Mouse (Mus musculus) cerebellum, adult 2 months (tissue): ENCODE measurements around the gene Slc35g2. TPM values are rescaled to one million over a fixed set of nuclear protein-coding genes. Genes with fewer than 3 reads are reported as not detected.

Experiments
- DNase-seq, 2 experiments: peaks; one replicate each; pipeline ENCODE4 v3.0.0; 2021
- H3K27ac ChIP-seq: fragments of 200-500 bp; 2 replicates; pipeline ENCODE4 v1.5.1; 2012; ENCODE audit warnings: low read length, control low read depth, inconsistent platforms; ENCODE audit not compliant: insufficient read depth
- H3K27me3 ChIP-seq: fragments of 200-500 bp; 2 replicates; pipeline ENCODE4 v1.6.1; 2012; ENCODE audit warnings: inconsistent platforms, mild to moderate bottlenecking, low read length, moderate library complexity; ENCODE audit not compliant: control insufficient read depth, insufficient read depth
- H3K4me1 ChIP-seq: fragments of 200-500 bp; 2 replicates; pipeline ENCODE4 v1.6.1; 2011; ENCODE audit warnings: low read length; ENCODE audit not compliant: control insufficient read depth, insufficient read depth
- H3K4me3 ChIP-seq: fragments of 200-500 bp; replicated peaks from 2 replicates; pipeline ENCODE3; 2011; ENCODE audit warnings: mild to moderate bottlenecking, low read depth, low read length, control low read depth; ENCODE audit not compliant: insufficient read depth
- CTCF ChIP-seq: fragments of 200-500 bp; IDR thresholded peaks from 2 replicates; pipeline ENCODE4 v1.5.1; 2011; ENCODE audit warnings: low read depth, mild to moderate bottlenecking, control low read depth, low read length, moderate library complexity, borderline replicate concordance; ENCODE audit not compliant: insufficient read depth
- POLR2A ChIP-seq: fragments of 200-500 bp; IDR thresholded peaks from 2 replicates; pipeline ENCODE4 v1.6.1; 2011; ENCODE audit warnings: low read length, control low read depth, borderline replicate concordance; ENCODE audit not compliant: insufficient read depth
- WGBS: fragments of 180-500 bp; shearing (Covaris S2); methylation state at CpG from one replicate; pipeline ENCODE4 v1.1.7; 2018; 5-methylcytosine and 5-hydroxymethylcytosine counted together
- polyA plus RNA-seq: library from polyadenylated mRNA; depleted of rRNA; stranded (reverse); fragments of >200 nt; gene quantifications from 2 replicates; pipeline ENCODE4 v1.2.3, GENCODE M21; 2012; rRNA removed

Gene Slc35g2
- polyA plus RNA-seq, 1 experiment = 39.1 TPM

DNA sequence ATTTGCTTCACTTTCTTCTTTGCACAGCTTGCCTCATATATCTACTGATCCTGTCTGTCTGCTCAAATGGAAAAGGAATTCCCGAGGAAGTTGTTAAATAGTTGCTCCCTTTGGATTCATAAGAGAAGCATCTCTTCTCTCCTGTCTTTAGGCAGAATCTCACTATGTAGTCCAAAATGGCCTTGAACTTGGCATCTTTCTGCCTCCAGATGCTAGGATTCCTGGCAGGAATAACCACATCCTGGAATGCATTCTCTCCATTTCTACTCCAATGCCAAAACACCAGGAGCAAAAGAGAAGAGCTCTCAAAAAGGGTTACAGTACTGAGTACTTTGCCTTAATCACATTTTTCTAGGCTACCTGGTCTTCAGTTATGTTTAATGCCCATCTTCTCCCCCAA is 39.6 kb downstream of the Slc35g2 start:
- no peak for DNase-seq
- Histone ChIP-seq H3K4me3 (no peak overlapping the region), H3K4me1 (peaks cover 5% of the 10 kb centered on the region), H3K27ac (no peak overlapping the region), H3K27me3 (no peaks in the 10 kb centered on the region)
- WGBS = 9% methylated on average over 1 of the region's 1 CpGs
- TF ChIP-seq CTCF = no peak
- TF ChIP-seq POLR2A = no peak

DNA sequence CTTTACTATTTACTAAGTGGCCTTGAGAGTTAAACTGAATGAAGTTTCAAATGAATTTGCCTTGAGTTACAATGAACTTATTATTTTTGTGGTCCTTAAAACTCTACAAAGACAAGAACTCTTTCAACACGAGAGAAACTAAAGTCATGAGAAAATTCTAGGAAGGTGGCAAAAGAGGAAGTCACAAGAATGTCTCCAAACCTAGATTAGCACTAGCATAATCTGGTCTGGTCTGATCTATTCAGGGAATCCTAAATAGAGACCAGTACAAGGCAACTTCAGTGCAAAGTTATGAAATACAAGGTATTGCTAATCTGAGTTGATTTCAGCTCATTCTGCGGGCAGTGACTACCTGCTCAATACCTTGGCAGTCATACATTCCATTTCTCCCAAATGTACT is 45.7 kb downstream of the Slc35g2 start:
- H3K4me1 ChIP-seq = no peaks in the 10 kb centered on the region; the same call in 1 of the 2 replicates

DNA sequence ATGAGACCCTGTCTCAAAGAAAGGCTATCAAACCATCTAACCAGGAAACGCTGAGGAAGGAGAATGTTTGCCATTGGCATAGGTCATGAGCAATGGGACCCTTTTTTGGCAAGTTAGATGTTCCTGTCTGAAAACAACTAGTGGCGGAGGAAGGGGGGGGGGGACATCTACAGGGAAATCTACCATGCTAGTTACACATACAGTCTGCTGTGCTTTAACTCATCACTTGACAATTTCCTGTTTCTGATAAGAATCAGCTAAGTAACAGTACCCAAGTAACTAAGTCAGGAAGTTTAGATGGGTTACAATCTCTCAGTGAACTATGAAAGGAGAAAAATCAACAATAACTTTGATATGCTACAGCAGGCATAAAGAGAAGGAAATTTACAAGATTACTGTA is 48.9 kb downstream of the Slc35g2 start:
- no peak for TF ChIP-seq CTCF
- TF ChIP-seq POLR2A = no peak
- Histone ChIP-seq H3K27ac (no peak overlapping the region), H3K27me3 (no peaks in the 10 kb centered on the region), H3K4me1 (no peaks in the 10 kb centered on the region; the same call in 1 of the 2 replicates), H3K4me3 (no peak overlapping the region)
- no peak for DNase-seq
- WGBS = 68% methylated on average over 2 of the region's 2 CpGs

More for the DNA sequence above, 45.7 kb downstream of the Slc35g2 start:
- DNase-seq = no peak
- no peak for TF ChIP-seq POLR2A
- TF ChIP-seq CTCF = no peak
- WGBS = 80% methylated on average over 2 of the region's 2 CpGs
- Histone ChIP-seq H3K4me3 (no peak overlapping the region), H3K27me3 (no peaks in the 10 kb centered on the region), H3K27ac (no peak overlapping the region)

DNA sequence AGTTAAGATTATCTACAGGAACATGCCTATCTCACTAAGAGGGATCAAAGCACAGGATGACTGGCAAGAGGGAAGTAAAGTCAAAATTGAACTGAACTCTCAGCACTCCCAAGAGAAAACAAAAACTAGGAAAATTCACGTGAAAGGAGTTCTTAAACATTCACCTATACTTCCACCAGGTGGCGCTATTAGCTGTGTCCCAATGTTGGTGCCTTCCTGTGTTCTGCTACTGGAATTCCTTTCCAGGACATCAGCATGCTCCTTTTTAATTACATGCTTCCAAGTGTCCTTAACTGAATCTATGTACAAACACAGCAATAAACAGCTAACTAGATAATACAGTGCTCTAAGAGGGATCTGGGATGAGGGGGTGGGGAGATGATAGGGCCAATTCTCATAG is 50.3 kb downstream of the Slc35g2 start:
- no peaks in the 10 kb centered on the region for H3K27me3 ChIP-seq
- TF ChIP-seq POLR2A (no peak), CTCF (peak; percentile 57; the same call in 1 of the 2 replicates)
- 1% methylated on average over 2 of the region's 2 CpGs for WGBS

DNA sequence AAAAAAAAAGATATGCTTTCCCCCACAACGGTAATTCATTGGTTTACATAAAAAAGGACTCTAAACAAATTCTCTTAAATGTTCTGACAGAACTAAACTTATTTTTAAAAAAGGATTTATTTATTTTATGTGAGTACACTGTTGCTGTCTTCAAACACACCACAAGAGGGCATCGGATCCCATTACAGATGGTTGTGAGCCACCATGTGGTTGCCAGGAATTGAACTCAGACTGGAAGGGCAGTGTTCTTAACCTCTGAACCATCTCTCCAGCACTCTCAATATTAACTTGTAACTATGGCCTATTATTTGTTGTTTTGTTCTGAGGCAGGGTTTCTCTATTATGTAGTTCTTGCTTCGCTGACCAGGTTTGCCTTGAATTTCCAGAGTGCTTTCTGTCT is 50.9 kb downstream of the Slc35g2 start:
- Histone ChIP-seq H3K27me3 (no peaks in the 10 kb centered on the region), H3K4me3 (no peak overlapping the region), H3K4me1 (no peaks in the 10 kb centered on the region), H3K27ac (no peak overlapping the region)
- DNase-seq = peak in 1 of 2 experiments; percentile 38
- 96% methylated on average over 3 of the region's 3 CpGs for WGBS
- no peak for TF ChIP-seq POLR2A
- peak; percentile 44 for TF ChIP-seq CTCF

More for the DNA sequence above, 50.3 kb downstream of the Slc35g2 start:
- DNase-seq = peak; percentile 38 to 69
- no peak overlapping the region for H3K27ac ChIP-seq
- no peaks in the 10 kb centered on the region for H3K4me1 ChIP-seq
- H3K4me3 ChIP-seq = no peak overlapping the region

DNA sequence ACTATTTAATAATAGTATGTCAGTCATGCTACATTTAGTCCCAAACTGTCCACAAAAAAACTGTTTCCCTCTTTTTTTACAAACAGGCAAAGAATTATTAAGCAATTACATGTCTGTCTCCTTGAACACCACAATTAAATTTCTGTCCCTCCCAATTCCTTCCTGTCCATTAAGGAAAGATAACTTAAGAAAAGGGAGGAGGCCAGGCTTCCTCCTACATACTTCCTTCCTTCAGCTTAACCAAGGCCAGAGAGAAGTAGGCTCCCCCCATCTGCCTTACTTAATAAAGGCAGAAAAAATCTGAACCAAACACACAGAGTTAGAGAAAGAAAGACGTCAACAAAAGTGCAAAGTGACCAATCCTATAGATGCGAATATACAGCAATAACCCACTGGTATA is 63.3 kb downstream of the Slc35g2 start:
- TF ChIP-seq POLR2A (no peak), CTCF (no peak)
- Histone ChIP-seq H3K4me3 (no peak overlapping the region), H3K4me1 (no peaks in the 10 kb centered on the region; the same call in 1 of the 2 replicates), H3K27me3 (no peaks in the 10 kb centered on the region; the same call in 1 of the 2 replicates), H3K27ac (no peak overlapping the region)
- WGBS = 85% methylated on average over 2 of the region's 2 CpGs
- no peak for DNase-seq

DNA sequence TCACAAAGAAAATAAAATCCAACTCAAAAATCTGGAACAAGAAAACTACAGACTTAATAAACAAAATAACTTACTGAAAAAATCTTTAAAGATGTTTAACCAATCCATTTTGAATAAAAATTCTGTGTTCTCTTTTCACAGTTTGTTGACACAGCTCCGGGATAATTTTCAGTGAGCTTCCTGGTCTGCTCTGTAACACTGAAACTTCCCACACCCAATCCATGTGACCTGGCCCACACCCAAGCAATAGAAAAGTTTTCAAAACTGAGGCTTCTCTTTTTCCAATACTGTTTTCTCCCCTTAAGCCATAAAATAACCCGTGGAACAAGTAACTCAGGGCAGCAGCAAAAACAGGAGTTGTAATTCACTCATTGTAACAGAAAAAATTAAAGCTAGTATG is 64.2 kb downstream of the Slc35g2 start:
- TF ChIP-seq CTCF (no peak), POLR2A (no peak)
- H3K4me3 ChIP-seq = no peak overlapping the region
- WGBS = 48% methylated on average over 2 of the region's 2 CpGs
- no peaks in the 10 kb centered on the region; the same call in 1 of the 2 replicates for H3K27me3 ChIP-seq
- no peaks in the 10 kb centered on the region; the same call in 1 of the 2 replicates for H3K4me1 ChIP-seq
- no peak overlapping the region for H3K27ac ChIP-seq
- no peak for DNase-seq

DNA sequence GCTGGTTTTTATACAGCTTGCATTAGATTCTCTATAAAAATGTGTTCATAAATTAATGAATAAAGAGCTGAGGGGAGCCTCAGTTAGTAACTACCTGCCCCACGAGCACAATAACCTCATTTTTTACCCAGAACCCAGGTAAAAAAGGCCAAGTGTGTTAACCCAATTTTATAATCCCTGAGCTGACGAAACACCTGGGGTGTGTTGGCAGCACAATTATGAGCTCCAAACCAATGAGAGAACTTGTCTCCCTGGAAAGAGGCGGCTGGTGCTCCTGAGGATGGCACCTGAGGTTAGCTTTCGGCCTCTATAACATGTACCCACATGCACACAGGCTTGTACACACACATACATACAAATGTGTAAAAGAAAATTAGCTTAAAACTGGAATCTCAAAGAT is 65.4 kb downstream of the Slc35g2 start:
- no peak for TF ChIP-seq POLR2A
- TF ChIP-seq CTCF = no peak
- Histone ChIP-seq H3K4me1 (no peaks in the 10 kb centered on the region; the same call in 1 of the 2 replicates), H3K27me3 (no peaks in the 10 kb centered on the region; the same call in 1 of the 2 replicates), H3K4me3 (no peak overlapping the region), H3K27ac (peak overlapping the region; percentile 52)
- peak; percentile 38 to 61 for DNase-seq
- WGBS = 6% methylated on average over 4 of the region's 4 CpGs

Other genes starting within 250 kb of the Slc35g2 start
- gene Il20rb, start 84.3 kb downstream of the Slc35g2 start, polyA plus RNA-seq = 76.5 and 79.5 TPM in 2 replicates
- gene Nck1, start 25.0 kb downstream of the Slc35g2 start, polyA plus RNA-seq = 50.8 and 53.3 TPM in 2 replicates
- 32.0 and 35.0 TPM in 2 replicates for gene Stag1, start 26.7 kb upstream of the Slc35g2 start, polyA plus RNA-seq